18 mouse cellular contexts compared by ENCODE assay signal in genomic region chr16:75961487-75961886, GRCm38 (mm10).
DNase-seq lines count a peak whose midpoint lies in the region; ATAC-seq and TF ChIP-seq lines count a peak whose summit lies in the region.
"Had no signal": no experiment of that assay in that cellular context is flagged by ENCODE, and none has a peak within 500 bp of the region (broad histone marks: within the 10 kb centered on the region; RNA-seq: fewer than 3 reads in every experiment).

No protein-coding gene starts in this region.

- intact Hi-C loops in heart, postnatal 25 days (cut with DNase I), result no loop called here

- no peak for DNase-seq in liver, postnatal 0 days
- DNase-seq in liver, result no peak
- no peak for DNase-seq in midbrain, embryonic 10.5 days (ENCODE audit: low spot score)
- no peak for DNase-seq in heart, postnatal 25 days (ENCODE audit: low spot score)
- DNase-seq: cerebellum, adult 9-11 months; kidney, postnatal 4 days; thymus, adult 18-20 months had no signal

- WGBS in intestine, embryonic 15.5 days, result 30% methylated on average over 5 of the region's 5 CpGs
- WGBS in intestine, embryonic 16.5 days, result 37% methylated on average over 5 of the region's 5 CpGs
- 62% methylated on average over 5 of the region's 5 CpGs for WGBS in liver, postnatal 0 days (ENCODE audit: insufficient replicate concordance)
- WGBS in macrophage (ENCODE audit: missing documents), result 21% methylated on average over 3 of the region's 5 CpGs
- WGBS in midbrain, embryonic 10.5 days, result 58% methylated on average over 5 of the region's 5 CpGs

- H3K36me3 ChIP-seq in intestine, embryonic 15.5 days, result no peaks in the 10 kb centered on the region
- H3K36me3 ChIP-seq in intestine, embryonic 16.5 days (ENCODE audit: control insufficient read depth, insufficient read depth, low read length), result no peaks in the 10 kb centered on the region
- no peaks in the 10 kb centered on the region for H3K36me3 ChIP-seq in liver, postnatal 0 days (replicated peaks; ENCODE audit: insufficient read depth, low read length)
- H3K36me3 ChIP-seq in macrophage (ENCODE audit: inconsistent target), result no peaks in the 10 kb centered on the region
- H3K36me3 ChIP-seq in midbrain, embryonic 10.5 days, result no peaks in the 10 kb centered on the region
- H3K36me3 ChIP-seq: embryonic facial prominence, embryonic 10.5 days; forebrain, embryonic 12.5 days; heart, embryonic 13.5 days; liver, embryonic 15.5 days had no signal

- no peak for TF ChIP-seq EP300 in liver, postnatal 0 days (IDR thresholded peaks at IDR 0.05; ENCODE audit: low read depth)

- no peaks in the 10 kb centered on the region for H3K4me1 ChIP-seq in intestine, embryonic 15.5 days (replicated peaks)
- no peaks in the 10 kb centered on the region for H3K4me1 ChIP-seq in intestine, embryonic 16.5 days (ENCODE audit: control insufficient read depth, insufficient read depth, low read length)
- H3K4me1 ChIP-seq in liver, postnatal 0 days (ENCODE audit: insufficient read depth), result no peaks in the 10 kb centered on the region
- H3K4me1 ChIP-seq in midbrain, embryonic 10.5 days, result no peaks in the 10 kb centered on the region
- H3K4me1 ChIP-seq: embryonic facial prominence, embryonic 10.5 days; forebrain, embryonic 12.5 days; heart, embryonic 13.5 days; liver, embryonic 15.5 days; megakaryocyte, embryonic 14.5 days had no signal

- H3K4me2 ChIP-seq in intestine, embryonic 15.5 days (replicated peaks), result no peak overlapping the region
- H3K4me2 ChIP-seq in intestine, embryonic 16.5 days (ENCODE audit: low read depth, low read length), result no peak overlapping the region
- H3K4me2 ChIP-seq in liver, postnatal 0 days (ENCODE audit: low read depth, low read length), result no peak overlapping the region
- H3K4me2 ChIP-seq: forebrain, embryonic 12.5 days; heart, embryonic 13.5 days; hindbrain, embryonic 14.5 days; liver, embryonic 15.5 days had no signal

- ATAC-seq in intestine, embryonic 15.5 days, result 0 out of 2 replicates have a peak, but pooled peaks have one; percentile 34
- no peak for ATAC-seq in intestine, embryonic 16.5 days
- peak; percentile 36; the same call in 1 of the 2 replicates for ATAC-seq in liver, postnatal 0 days
- peak; percentile 38 for ATAC-seq in common myeloid progenitor, adult 5-6 weeks (replicated peaks; ENCODE audit: low read depth, poor library complexity, severe bottlenecking)
- ATAC-seq: midbrain, embryonic 16.5 days had no signal

- H3K79me2 ChIP-seq in macrophage (ENCODE audit: inconsistent target), result no peaks in the 10 kb centered on the region

- H3K9me3 ChIP-seq in intestine, embryonic 15.5 days, result no peaks in the 10 kb centered on the region
- no peaks in the 10 kb centered on the region for H3K9me3 ChIP-seq in intestine, embryonic 16.5 days (ENCODE audit: control insufficient read depth, low read length)
- H3K9me3 ChIP-seq in liver, postnatal 0 days (ENCODE audit: low read length), result no peaks in the 10 kb centered on the region
- no peaks in the 10 kb centered on the region for H3K9me3 ChIP-seq in midbrain, embryonic 10.5 days (replicated peaks)
- H3K9me3 ChIP-seq: embryonic facial prominence, embryonic 10.5 days; forebrain, embryonic 12.5 days; heart, embryonic 13.5 days; liver, embryonic 15.5 days; megakaryocyte, embryonic 14.5 days had no signal

- no peak overlapping the region for H3K9ac ChIP-seq in intestine, embryonic 15.5 days
- H3K9ac ChIP-seq in intestine, embryonic 16.5 days (ENCODE audit: low read depth, low read length), result no peak overlapping the region
- H3K9ac ChIP-seq in liver, postnatal 0 days (replicated peaks), result no peak overlapping the region
- H3K9ac ChIP-seq: forebrain, embryonic 12.5 days; heart, embryonic 13.5 days; hindbrain, embryonic 14.5 days; liver, embryonic 15.5 days had no signal

- TF ChIP-seq CTCF in liver, postnatal 0 days (IDR thresholded peaks at IDR 0.05; ENCODE audit: low read depth), result no peak

- H3K27me3 ChIP-seq in intestine, embryonic 15.5 days (replicated peaks), result no peaks in the 10 kb centered on the region
- H3K27me3 ChIP-seq in intestine, embryonic 16.5 days (replicated peaks; ENCODE audit: control insufficient read depth, insufficient read depth, low read length), result no peaks in the 10 kb centered on the region
- no peaks in the 10 kb centered on the region for H3K27me3 ChIP-seq in liver, postnatal 0 days (ENCODE audit: insufficient read depth, low read length)
- H3K27me3 ChIP-seq in midbrain, embryonic 10.5 days (ENCODE audit: low read depth, poor library complexity, severe bottlenecking), result no peaks in the 10 kb centered on the region
- H3K27me3 ChIP-seq: forebrain, embryonic 12.5 days; heart, embryonic 13.5 days; liver, embryonic 15.5 days; megakaryocyte, embryonic 14.5 days had no signal

- H3K4me3 ChIP-seq in intestine, embryonic 15.5 days (replicated peaks), result no peak overlapping the region
- no peak overlapping the region for H3K4me3 ChIP-seq in intestine, embryonic 16.5 days (ENCODE audit: low read length)
- no peak overlapping the region for H3K4me3 ChIP-seq in liver, postnatal 0 days (ENCODE audit: low read depth, low read length)
- peak overlapping the region; percentile 3; the same call in 1 of the 2 replicates for H3K4me3 ChIP-seq in macrophage (ENCODE audit: inconsistent target)
- H3K4me3 ChIP-seq in midbrain, embryonic 10.5 days, result no peak overlapping the region
- H3K4me3 ChIP-seq: embryonic facial prominence, embryonic 10.5 days; forebrain, embryonic 12.5 days; heart, embryonic 13.5 days; liver, embryonic 15.5 days; megakaryocyte, embryonic 14.5 days had no signal

- H3K27ac ChIP-seq in intestine, embryonic 15.5 days, result no peak overlapping the region
- H3K27ac ChIP-seq in intestine, embryonic 16.5 days (ENCODE audit: low read length), result no peak overlapping the region
- no peak overlapping the region for H3K27ac ChIP-seq in liver, postnatal 0 days (ENCODE audit: low read depth)
- H3K27ac ChIP-seq in macrophage, result peak overlapping the region; percentile 75
- H3K27ac ChIP-seq in midbrain, embryonic 10.5 days (replicated peaks), result no peak overlapping the region
- H3K27ac ChIP-seq: embryonic facial prominence, embryonic 10.5 days; forebrain, embryonic 12.5 days; heart, embryonic 13.5 days; hindbrain, embryonic 14.5 days; liver, embryonic 15.5 days had no signal
